Mouse (Mus musculus) natural killer cell, adult 2 months (primary cell): ENCODE measurements at regions not wholly inside any gene's neighbourhood (a gene's known extent, or its start where the extent isn't known, plus 50 kb on each side); places are given as distances from the start of the nearest gene placed in this dataset.

ENCODE experiments used
- DNase-seq, 2 experiments: peaks; one replicate each; pipeline ENCODE4 v3.0.0; 2022; ENCODE audit warnings: low spot score in 2 of 2

DNA sequence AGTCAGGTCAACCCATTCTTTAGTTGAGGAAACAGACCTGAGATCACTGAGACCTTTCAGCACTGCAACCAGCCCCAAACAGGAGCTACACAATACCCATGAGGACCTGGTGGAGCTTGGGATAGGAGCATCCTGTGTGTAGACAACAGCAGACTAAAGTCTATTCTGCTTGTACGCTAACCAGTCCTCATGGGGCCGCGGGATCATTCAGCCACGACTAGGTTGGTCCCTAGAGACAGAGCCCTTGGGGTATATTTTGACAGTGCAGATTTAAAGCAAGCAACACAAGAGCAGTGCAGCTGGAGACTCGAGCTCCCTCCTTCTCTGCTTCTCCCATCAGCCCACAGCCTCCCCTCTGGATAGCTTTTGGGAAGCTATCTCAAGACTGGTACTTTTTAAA lies 51.7 kb upstream of the Ankrd34c start:
- DNase-seq: peak in 1 of 2 experiments; percentile 40

- no peak for DNase-seq
Observed at GRCm38 (mm10) chr9:89788651-89789050, 50.4 kb upstream of the Ankrd34c start.
